Mouse (Mus musculus) hindbrain, postnatal 0 days (tissue): ENCODE measurements around the gene Rgs3. TPM values are rescaled to one million over a fixed set of nuclear protein-coding genes. Genes with fewer than 3 reads are reported as not detected.
A peak's percentile ranks its signal among the peaks of the same experiment; 100 is the strongest.

Experiments used
- ATAC-seq: fragments of 200-750 bp; cut with Nextera tagmentation; 2 replicates; pipeline ENCODE4 v1.8.0; 2017; ENCODE audit warnings: mild to moderate bottlenecking, moderate TSS enrichment, moderate library complexity
- DNase-seq: peaks from one replicate; pipeline ENCODE4 v3.0.0-alpha.2; 2015; ENCODE audit warnings: low spot score
- H3K27ac ChIP-seq: fragments of 300-500 bp; sonication (generic); 2 replicates; pipeline ENCODE4 v1.5.1; 2014; ENCODE audit warnings: mild to moderate bottlenecking
- H3K27me3 ChIP-seq: fragments of 300-500 bp; sonication (generic); 2 replicates; pipeline ENCODE4 v1.6.1; 2014; ENCODE audit warnings: low read length, mixed read lengths; ENCODE audit not compliant: insufficient read depth
- H3K36me3 ChIP-seq: fragments of 300-500 bp; sonication (generic); 2 replicates; pipeline ENCODE4 v1.6.1; 2014; ENCODE audit warnings: low read length, mixed read lengths; ENCODE audit not compliant: insufficient read depth
- H3K4me1 ChIP-seq: fragments of 300-500 bp; sonication (generic); 2 replicates; pipeline ENCODE4 v1.6.1; 2014; ENCODE audit warnings: antibody characterized with exemption, low read length, mixed read lengths; ENCODE audit not compliant: insufficient read depth
- H3K4me2 ChIP-seq: fragments of 300-500 bp; sonication (generic); 2 replicates; pipeline ENCODE4 v1.6.1; 2014; ENCODE audit warnings: low read depth, mild to moderate bottlenecking, low read length, moderate library complexity, mixed read lengths
- H3K4me3 ChIP-seq: fragments of 300-500 bp; sonication (generic); 2 replicates; pipeline ENCODE4 v1.5.1; 2014; ENCODE audit warnings: low read length
- H3K9ac ChIP-seq: fragments of 300-500 bp; sonication (generic); replicated peaks from 2 replicates; pipeline ENCODE4 v1.6.1; 2014; ENCODE audit warnings: mild to moderate bottlenecking, low read length, moderate library complexity, mixed read lengths
- H3K9me3 ChIP-seq: fragments of 300-500 bp; sonication (generic); 2 replicates; pipeline ENCODE4 v1.6.1; 2016; ENCODE audit warnings: low read length, mixed read lengths
- CTCF ChIP-seq: IDR thresholded peaks from 2 replicates; pipeline ENCODE4 v1.5.1; 2016; ENCODE audit warnings: antibody characterized with exemption, control low read depth, low read depth
- WGBS: fragments of 180-500 bp; shearing (Covaris S2); extraction: QIAGEN DNeasy Blood & Tissue Kit; methylation state at CpG from one replicate; pipeline ENCODE4 v1.1.7; 2014; 5-methylcytosine and 5-hydroxymethylcytosine counted together
- polyA plus RNA-seq: library from polyadenylated mRNA; unstranded; fragments of >200 nt; fragmentation: Nextera tagmentation; extraction: Ambion mirVana; gene quantifications from 2 replicates; pipeline ENCODE4 v1.2.1, GENCODE M21; 2015
- total RNA-seq: library from RNA; depleted of rRNA; stranded (reverse); fragments of >200 nt; gene quantifications from 2 replicates; pipeline ENCODE4 v1.2.3, GENCODE M21; 2014

The Rgs3 gene
- total and polyA plus RNA-seq, 2 experiments from 2014 or later, result 44.6 to 71.9 TPM

DNA sequence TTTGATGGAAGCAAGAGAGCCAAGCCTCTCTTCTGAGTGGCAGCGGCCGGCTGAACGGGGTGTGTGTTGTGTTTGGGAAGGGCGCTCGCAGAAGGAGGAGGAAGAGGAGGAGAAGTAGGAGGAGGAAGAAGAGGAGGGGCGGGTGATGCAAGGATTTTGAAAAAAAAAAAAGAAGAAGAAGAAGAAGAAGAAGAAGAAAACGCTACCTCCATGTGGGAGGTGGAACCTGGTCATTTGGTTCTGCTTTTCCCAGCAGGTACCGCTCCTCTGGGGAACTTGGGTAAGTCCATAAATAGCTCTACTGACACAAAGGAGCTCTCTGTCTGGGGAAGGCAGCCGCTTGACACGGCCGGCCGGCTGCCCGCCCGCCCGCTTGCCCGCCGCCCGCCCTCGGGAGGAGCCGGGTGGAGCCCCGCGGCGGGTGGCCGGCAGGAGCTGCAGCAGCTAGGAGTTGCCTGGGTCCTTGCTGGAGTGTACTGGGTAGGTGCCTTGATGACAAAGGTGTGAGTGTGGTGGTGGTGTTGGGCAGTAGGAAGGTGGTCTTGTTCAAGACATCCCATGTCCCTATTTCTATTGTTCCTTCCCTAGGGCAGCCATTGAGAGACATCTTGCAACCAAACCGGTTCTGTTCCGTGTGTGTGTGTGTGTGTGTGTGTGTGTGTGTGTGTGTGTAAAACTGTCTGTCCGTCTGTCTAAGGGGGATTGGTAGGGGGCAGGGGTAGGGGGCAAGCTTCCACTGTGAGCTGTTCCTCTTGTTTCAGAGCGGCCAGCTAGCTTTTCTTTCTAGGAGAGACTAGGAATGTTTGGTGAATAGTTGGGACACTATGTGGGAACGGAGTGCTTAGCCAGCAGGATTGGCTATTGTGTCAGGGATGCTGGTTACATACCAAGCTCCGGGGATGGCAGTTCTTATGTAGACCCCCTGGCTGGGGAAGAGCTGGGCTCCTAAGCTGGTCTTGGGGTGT, 114.7 kb downstream of the Rgs3 start:
- peak overlapping the region; percentile 53 for H3K4me3 ChIP-seq
- H3K4me2 ChIP-seq, result peak overlapping the region; percentile 69
- ATAC-seq (peak; percentile 48), DNase-seq (peak; percentile 53)
- H3K36me3 ChIP-seq, result no peaks in the 10 kb centered on the region
- peaks cover 27% of the 10 kb centered on the region for H3K4me1 ChIP-seq
- peak overlapping the region; percentile 51; the same call in 1 of the 2 replicates for H3K27ac ChIP-seq
- no peaks in the 10 kb centered on the region for H3K27me3 ChIP-seq
- H3K9ac ChIP-seq, result peak overlapping the region; percentile 68
- H3K9me3 ChIP-seq, result no peaks in the 10 kb centered on the region
- TF ChIP-seq CTCF, result no peak
- WGBS, result 3% methylated on average over 30 of the region's 30 CpGs

DNA sequence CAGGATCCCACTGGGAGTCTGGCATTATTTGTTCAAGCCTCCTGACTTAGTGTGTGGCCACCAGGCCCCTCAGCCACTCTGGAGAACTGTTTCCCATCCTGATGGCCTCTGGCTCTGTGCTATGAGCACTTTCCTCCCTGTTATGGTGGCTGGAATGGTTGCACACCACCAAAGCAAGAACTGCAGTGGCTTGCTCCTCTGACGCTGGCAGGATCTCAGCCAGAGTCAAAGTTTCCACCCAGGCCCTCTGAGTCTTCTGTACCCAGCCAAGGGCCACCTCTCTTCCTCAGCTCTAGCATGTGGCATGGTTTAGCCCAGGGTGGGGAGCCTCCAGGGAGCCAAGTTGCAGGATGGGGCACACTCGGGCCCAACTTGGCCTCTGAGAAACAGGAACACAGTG, 115.7 kb downstream of the Rgs3 start:
- no peaks in the 10 kb centered on the region for H3K27me3 ChIP-seq
- H3K4me2 ChIP-seq, result peak overlapping the region; percentile 69
- peak overlapping the region; percentile 53 for H3K4me3 ChIP-seq
- no peak for TF ChIP-seq CTCF
- H3K27ac ChIP-seq, result no peak overlapping the region
- DNase-seq (no peak), ATAC-seq (no peak)
- WGBS, result 71% methylated on average over 2 of the region's 2 CpGs
- peak overlapping the region; percentile 68; the same call in 1 of the 2 replicates for H3K9ac ChIP-seq
- peaks cover 27% of the 10 kb centered on the region for H3K4me1 ChIP-seq
- H3K9me3 ChIP-seq, result no peaks in the 10 kb centered on the region
- H3K36me3 ChIP-seq, result no peaks in the 10 kb centered on the region

DNA sequence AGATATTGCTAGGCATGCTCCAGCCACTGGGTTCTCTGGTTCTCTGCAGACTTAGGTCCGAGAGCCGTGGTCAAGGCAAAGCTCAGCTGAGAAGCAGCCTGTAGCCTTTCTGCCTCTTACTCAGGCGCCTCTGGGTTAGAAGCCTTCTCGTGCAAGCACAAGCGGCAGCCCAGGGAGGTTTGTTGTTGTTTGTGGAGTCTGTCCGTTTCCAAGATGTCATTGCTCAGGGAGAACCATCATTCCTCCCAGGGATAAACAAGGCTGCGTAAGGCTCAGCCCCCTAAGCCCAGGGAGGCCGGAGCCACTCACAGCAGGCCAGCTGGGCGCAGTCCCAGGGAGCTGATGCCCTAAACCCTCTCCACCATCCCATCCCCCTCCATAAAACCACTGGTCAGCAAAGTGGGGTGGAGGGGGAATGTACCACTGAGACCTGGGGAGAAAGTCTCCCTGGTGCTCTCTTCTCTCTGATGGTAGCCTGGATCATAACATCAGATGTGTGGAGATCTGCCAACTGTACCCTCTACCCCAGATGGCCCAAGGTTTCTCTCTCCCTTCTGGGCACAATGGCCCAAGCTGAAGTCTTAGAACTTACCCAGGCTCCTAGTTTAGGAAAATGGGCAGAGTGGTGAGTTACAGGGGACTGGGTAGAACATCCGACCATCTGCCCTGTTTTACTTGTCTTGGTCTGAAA, 117.5 kb downstream of the Rgs3 start:
- H3K27me3 ChIP-seq, result no peaks in the 10 kb centered on the region
- H3K4me3 ChIP-seq, result peak overlapping the region; percentile 6; the same call in 1 of the 2 replicates
- peaks cover 27% of the 10 kb centered on the region for H3K4me1 ChIP-seq
- ATAC-seq, result no peak
- H3K4me2 ChIP-seq, result peak overlapping the region; percentile 69
- H3K9me3 ChIP-seq, result no peaks in the 10 kb centered on the region
- no peaks in the 10 kb centered on the region for H3K36me3 ChIP-seq
- no peak for DNase-seq
- 0 out of 2 replicates have a peak overlapping the region, but pooled peaks have one; percentile 21 for H3K9ac ChIP-seq
- WGBS, result 47% methylated on average over 10 of the region's 10 CpGs
- H3K27ac ChIP-seq, result peak overlapping the region; percentile 3; the same call in 1 of the 2 replicates
- no peak for TF ChIP-seq CTCF

DNA sequence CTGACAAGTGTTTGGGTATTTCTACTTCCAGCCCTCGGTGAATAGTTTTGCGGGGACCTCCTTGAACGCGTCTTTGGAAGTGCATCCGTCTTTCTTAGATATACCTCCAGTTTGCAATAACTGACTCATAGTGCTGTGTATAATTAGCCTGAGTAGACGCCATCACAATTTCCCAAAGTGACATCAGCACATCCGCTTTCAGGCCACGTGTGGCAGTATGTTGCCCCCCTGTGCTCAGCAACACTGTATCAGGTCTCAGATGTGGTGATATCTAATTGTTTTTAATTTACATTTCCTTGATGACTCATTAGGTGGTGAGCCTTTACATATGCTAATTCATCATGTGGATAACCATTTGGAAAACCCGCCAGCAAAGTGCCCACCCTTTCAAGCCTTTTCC, 119.5 kb downstream of the Rgs3 start:
- Histone ChIP-seq H3K27ac (no peak overlapping the region), H3K4me3 (no peak overlapping the region), H3K9me3 (no peaks in the 10 kb centered on the region), H3K4me2 (no peak overlapping the region), H3K36me3 (no peaks in the 10 kb centered on the region), H3K4me1 (peaks cover 30% of the 10 kb centered on the region), H3K27me3 (no peaks in the 10 kb centered on the region), H3K9ac (no peak overlapping the region)
- WGBS, result 73% methylated on average over 9 of the region's 9 CpGs
- no peak for ATAC-seq
- no peak for DNase-seq
- TF ChIP-seq CTCF, result no peak

DNA sequence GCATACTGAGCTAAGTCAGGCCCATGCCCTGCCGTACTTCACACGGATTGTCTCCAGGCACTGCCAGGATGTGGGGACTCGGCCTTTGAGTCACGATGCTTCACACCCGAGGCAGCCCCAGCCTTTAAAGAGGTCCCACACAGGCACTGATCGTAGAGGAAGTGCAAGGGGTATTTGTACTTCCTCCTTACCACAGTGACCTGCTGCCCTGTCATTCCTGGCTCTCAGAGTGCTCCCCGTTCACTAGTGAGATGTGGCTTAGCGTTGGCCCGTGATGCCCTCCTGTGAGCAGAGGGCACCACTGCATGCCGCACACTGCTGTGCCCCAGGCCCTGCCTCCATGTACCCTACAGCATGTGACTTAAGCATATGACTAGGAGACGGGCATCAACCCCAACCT, 121.8 kb downstream of the Rgs3 start:
- Histone ChIP-seq H3K4me3 (no peak overlapping the region), H3K27me3 (no peaks in the 10 kb centered on the region), H3K4me1 (peaks cover 21% of the 10 kb centered on the region), H3K9ac (no peak overlapping the region), H3K4me2 (no peak overlapping the region), H3K9me3 (no peaks in the 10 kb centered on the region), H3K36me3 (no peaks in the 10 kb centered on the region), H3K27ac (no peak overlapping the region)
- no peak for ATAC-seq
- TF ChIP-seq CTCF, result peak; percentile 19; the same call in 1 of the 2 replicates
- DNase-seq, result no peak
- WGBS, result 80% methylated on average over 11 of the region's 11 CpGs

DNA sequence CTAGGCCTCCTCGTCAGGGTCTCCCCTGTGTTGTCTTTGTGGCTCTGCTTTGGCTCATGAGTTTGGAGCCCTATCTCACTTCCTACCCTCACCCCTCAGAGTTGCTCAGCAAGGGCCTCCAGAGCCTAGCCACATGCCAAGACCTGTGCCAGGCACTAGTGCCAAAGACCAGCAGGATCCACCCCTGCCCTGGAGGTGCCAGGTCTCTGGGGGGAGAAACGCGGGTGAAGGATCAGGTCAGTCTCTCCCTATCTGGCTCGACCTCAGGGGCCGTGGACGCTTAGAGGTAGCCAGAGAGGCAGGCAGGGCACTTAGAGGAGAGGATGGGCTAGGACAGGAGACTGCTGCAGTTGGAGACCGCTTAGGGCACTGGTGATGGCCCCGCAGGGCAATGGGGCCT, 122.7 kb downstream of the Rgs3 start:
- TF ChIP-seq CTCF, result no peak
- H3K4me3 ChIP-seq, result no peak overlapping the region

More for the DNA sequence above, 122.7 kb downstream of the Rgs3 start:
- Histone ChIP-seq H3K4me2 (no peak overlapping the region), H3K4me1 (peaks cover 12% of the 10 kb centered on the region; the same call in 1 of the 2 replicates), H3K27ac (no peak overlapping the region), H3K27me3 (no peaks in the 10 kb centered on the region), H3K36me3 (no peaks in the 10 kb centered on the region), H3K9ac (no peak overlapping the region), H3K9me3 (no peaks in the 10 kb centered on the region)
- no peak for ATAC-seq
- DNase-seq, result no peak
- WGBS, result 74% methylated on average over 8 of the region's 8 CpGs
